Mouse (Mus musculus) liver, embryonic 18 days (tissue): ENCODE measurements around the gene Olfr1036. TPM values are rescaled to one million over a fixed set of nuclear protein-coding genes. Genes with fewer than 3 reads are reported as not detected.

Experiments
- polyA plus RNA-seq: library from polyadenylated mRNA; depleted of rRNA; stranded (reverse); fragments of >200 nt; gene quantifications from 2 replicates; pipeline ENCODE4 v1.2.3, GENCODE M21; 2012; rRNA removed

The Olfr1036 gene
- not detected in 2 replicates for polyA plus RNA-seq

DNA sequence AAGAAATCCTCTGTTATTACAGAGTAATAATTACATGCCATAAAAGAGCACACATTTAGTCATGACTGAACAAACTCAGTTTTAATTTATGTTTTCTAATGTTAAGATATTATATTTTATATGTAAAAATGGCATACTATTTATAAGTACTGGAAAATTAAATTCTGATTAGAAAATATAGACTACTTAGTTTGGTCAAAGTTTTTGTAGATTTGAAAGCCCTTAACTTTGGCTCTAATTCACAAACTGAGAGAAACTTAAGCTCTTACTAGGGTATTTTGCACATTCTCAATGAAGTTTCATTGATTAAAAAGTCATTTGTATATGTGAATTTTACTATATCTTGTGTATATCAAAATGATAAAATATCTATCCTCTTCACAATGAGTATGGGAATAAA is at the start of gene Olfr1036:
Olfr1036 (plus strand) TSS at position 301 of the 400 bp plus-strand sequence.

DNA sequence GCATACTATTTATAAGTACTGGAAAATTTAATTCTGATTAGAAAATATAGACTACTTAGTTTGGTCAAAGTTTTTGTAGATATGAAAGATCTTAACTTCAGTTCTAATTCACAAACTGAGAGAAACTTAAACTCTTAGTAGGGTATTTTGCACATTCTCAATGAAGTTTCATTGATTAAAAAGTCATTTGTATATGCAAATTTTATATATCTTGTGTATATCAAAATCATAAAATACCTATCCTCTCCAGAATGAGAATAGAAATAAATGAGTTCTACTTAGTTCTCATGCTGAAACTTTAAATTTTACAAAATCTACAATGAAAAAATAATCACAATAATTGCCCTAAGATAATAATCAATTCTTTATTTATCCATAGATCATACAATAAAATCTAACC is 28.2 kb upstream of the Olfr1036 start, which contains the start of gene Olfr1034:
Olfr1034 (plus strand) TSS at position 301 of the 400 bp plus-strand sequence.

DNA sequence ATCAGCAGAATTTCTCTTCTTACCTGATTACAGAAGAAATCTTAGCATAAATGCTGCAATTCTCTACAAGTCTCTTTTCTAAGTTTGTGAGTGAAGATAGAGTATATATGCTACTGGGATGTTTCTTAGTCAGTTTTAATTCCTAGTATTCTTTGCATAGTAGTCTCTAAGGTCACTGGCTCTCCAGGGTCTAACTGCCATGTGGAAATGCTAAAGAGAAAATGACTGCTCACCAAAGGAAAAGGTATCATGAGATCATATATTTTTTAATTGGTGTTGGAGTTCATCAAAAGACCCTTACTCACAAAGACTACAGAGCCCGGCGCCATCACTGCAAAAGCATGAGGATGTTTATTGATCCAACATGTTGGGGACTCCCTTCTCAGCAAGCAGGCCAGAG is 13.5 kb downstream of the Olfr1036 start, which contains the start of gene Olfr1037:
Olfr1037 (minus strand) TSS at position 101 of the 400 bp plus-strand sequence.

Other genes with a start within 250 kb of the Olfr1036 start
- not detected in 2 replicates for gene Olfr1019, start 228.5 kb upstream of the Olfr1036 start, polyA plus RNA-seq
- gene Olfr1020, start 227.0 kb upstream of the Olfr1036 start, polyA plus RNA-seq, result not detected in 2 replicates
- not detected in 2 replicates for gene Olfr1022, start 205.4 kb upstream of the Olfr1036 start, polyA plus RNA-seq
- gene Olfr1023, start 188.4 kb upstream of the Olfr1036 start, polyA plus RNA-seq, result not detected in 2 replicates
- gene Olfr1024, start 168.9 kb upstream of the Olfr1036 start, polyA plus RNA-seq, result not detected in 2 replicates
- gene Olfr1025-ps1, start 158.8 kb upstream of the Olfr1036 start, polyA plus RNA-seq, result not detected in 2 replicates
- gene Olfr1026, start 152.4 kb upstream of the Olfr1036 start, polyA plus RNA-seq, result not detected in 2 replicates
- gene Olfr1028, start 123.6 kb upstream of the Olfr1036 start, polyA plus RNA-seq, result not detected in 2 replicates
- not detected in 2 replicates for gene Olfr1029, start 100.1 kb upstream of the Olfr1036 start, polyA plus RNA-seq
- gene Olfr1030, start 94.7 kb upstream of the Olfr1036 start, polyA plus RNA-seq, result not detected in 2 replicates
- gene Olfr1031, start 83.7 kb upstream of the Olfr1036 start, polyA plus RNA-seq, result not detected in 2 replicates
- not detected in 2 replicates for gene Olfr1032, start 68.5 kb upstream of the Olfr1036 start, polyA plus RNA-seq
- gene Olfr1033, start 53.4 kb upstream of the Olfr1036 start, polyA plus RNA-seq, result 3.3 and 3.4 TPM in 2 replicates
- gene Olfr1034, start 28.1 kb upstream of the Olfr1036 start, polyA plus RNA-seq, result 0.94 and 1.0 TPM in 2 replicates
- not detected in 2 replicates for gene Olfr1037, start 13.4 kb downstream of the Olfr1036 start, polyA plus RNA-seq
- gene Olfr1039, start 61.9 kb downstream of the Olfr1036 start, polyA plus RNA-seq, result not detected in 2 replicates
- gene Olfr1040, start 72.7 kb downstream of the Olfr1036 start, polyA plus RNA-seq, result not detected in 2 replicates
- not detected in 2 replicates for gene Olfr1042, start 87.8 kb downstream of the Olfr1036 start, polyA plus RNA-seq
- gene Olfr1043, start 93.5 kb downstream of the Olfr1036 start, polyA plus RNA-seq, result not detected in 2 replicates
- not detected in 2 replicates for gene Olfr1044, start 103.8 kb downstream of the Olfr1036 start, polyA plus RNA-seq
- gene Olfr52, start 111.7 kb downstream of the Olfr1036 start, polyA plus RNA-seq, result not detected in 2 replicates
- not detected in 2 replicates for gene Olfr1045, start 129.0 kb downstream of the Olfr1036 start, polyA plus RNA-seq
- not detected in 2 replicates for gene Olfr1046, start 145.3 kb downstream of the Olfr1036 start, polyA plus RNA-seq
- gene Olfr1047, start 157.4 kb downstream of the Olfr1036 start, polyA plus RNA-seq, result not detected in 2 replicates
- gene Olfr1048, start 166.3 kb downstream of the Olfr1036 start, polyA plus RNA-seq, result not detected in 2 replicates
- not detected in 2 replicates for gene Olfr1049, start 184.3 kb downstream of the Olfr1036 start, polyA plus RNA-seq
- not detected in 2 replicates for gene Olfr1051, start 205.1 kb downstream of the Olfr1036 start, polyA plus RNA-seq
- not detected in 2 replicates for gene Olfr1052, start 218.5 kb downstream of the Olfr1036 start, polyA plus RNA-seq
- gene Olfr1053, start 241.3 kb downstream of the Olfr1036 start, polyA plus RNA-seq, result not detected in 2 replicates